In genomic region chr1:150632506-150632905, GRCm38 (mm10) we compare ENCODE assay signal across 14 mouse cellular contexts.
A peak's percentile ranks its signal among the peaks of the same experiment; 100 is the strongest.
DNase-seq lines count a peak whose midpoint lies in the region; ATAC-seq and TF ChIP-seq lines count a peak whose summit lies in the region.
"Had no signal": no experiment of that assay in that cellular context is flagged by ENCODE, and none has a peak within 500 bp of the region (broad histone marks: within the 10 kb centered on the region; RNA-seq: fewer than 3 reads in every experiment).

No protein-coding gene starts in this region.

- no peak for ATAC-seq in kidney, postnatal 0 days (replicated peaks; ENCODE audit: low FRiP score, low read depth)
- no peak for ATAC-seq in lung, postnatal 0 days
- ATAC-seq in common myeloid progenitor, adult 5-6 weeks (replicated peaks; ENCODE audit: low read depth, poor library complexity, severe bottlenecking) = 0 out of 2 replicates have a peak, but pooled peaks have one; percentile 32
- ATAC-seq: forebrain, embryonic 15.5 days had no signal

- H3K27me3 ChIP-seq in kidney, postnatal 0 days (ENCODE audit: insufficient read depth, low read length) = no peaks in the 10 kb centered on the region
- no peaks in the 10 kb centered on the region for H3K27me3 ChIP-seq in lung, postnatal 0 days (replicated peaks; ENCODE audit: insufficient read depth, low read length)
- H3K27me3 ChIP-seq: embryonic facial prominence, embryonic 15.5 days; forebrain, embryonic 15.5 days; midbrain, embryonic 12.5 days had no signal

- H3K9ac ChIP-seq in kidney, postnatal 0 days (ENCODE audit: low read depth, low read length) = no peak overlapping the region
- H3K9ac ChIP-seq in lung, postnatal 0 days (replicated peaks; ENCODE audit: low read depth) = no peak overlapping the region
- H3K9ac ChIP-seq: embryonic facial prominence, embryonic 15.5 days; forebrain, embryonic 15.5 days; midbrain, embryonic 12.5 days had no signal

- H3K27ac ChIP-seq in kidney, postnatal 0 days = no peak overlapping the region
- H3K27ac ChIP-seq in lung, postnatal 0 days (ENCODE audit: low read length) = no peak overlapping the region
- H3K27ac ChIP-seq: embryonic facial prominence, embryonic 15.5 days; forebrain, embryonic 15.5 days; midbrain, embryonic 12.5 days had no signal

- H3K4me1 ChIP-seq in kidney, postnatal 0 days (replicated peaks; ENCODE audit: insufficient read depth, low read length) = no peaks in the 10 kb centered on the region
- no peaks in the 10 kb centered on the region for H3K4me1 ChIP-seq in lung, postnatal 0 days (ENCODE audit: insufficient read depth, low read depth, low read length)
- H3K4me1 ChIP-seq: forebrain, embryonic 15.5 days; midbrain, embryonic 12.5 days had no signal

- 77% methylated on average over 4 of the region's 4 CpGs for WGBS in kidney, postnatal 0 days
- 70% methylated on average over 4 of the region's 4 CpGs for WGBS in lung, postnatal 0 days

- TF ChIP-seq CTCF in kidney, postnatal 0 days (IDR thresholded peaks at IDR 0.05; ENCODE audit: low read depth) = peak; percentile 50
- TF ChIP-seq CTCF in lung, postnatal 0 days (IDR thresholded peaks at IDR 0.05) = peak; percentile 54

- 0 out of 2 replicates have a peak, but pooled peaks cover 3% of the 10 kb centered on the region for H3K36me3 ChIP-seq in kidney, postnatal 0 days (ENCODE audit: insufficient read depth, low read length)
- no peaks in the 10 kb centered on the region for H3K36me3 ChIP-seq in lung, postnatal 0 days (ENCODE audit: insufficient read depth, low read length)
- H3K36me3 ChIP-seq: forebrain, embryonic 15.5 days; midbrain, embryonic 12.5 days had no signal

- TF ChIP-seq EP300 in lung, postnatal 0 days (IDR thresholded peaks at IDR 0.05) = no peak

- no peak overlapping the region for H3K4me3 ChIP-seq in kidney, postnatal 0 days (replicated peaks; ENCODE audit: low read depth, low read length)
- no peak overlapping the region for H3K4me3 ChIP-seq in lung, postnatal 0 days (ENCODE audit: low read depth, low read length)
- H3K4me3 ChIP-seq: embryonic facial prominence, embryonic 15.5 days; forebrain, embryonic 15.5 days; midbrain, embryonic 12.5 days had no signal

- H3K4me2 ChIP-seq in kidney, postnatal 0 days (ENCODE audit: low read length) = no peak overlapping the region
- H3K4me2 ChIP-seq in lung, postnatal 0 days (replicated peaks; ENCODE audit: low read depth, low read length) = no peak overlapping the region
- H3K4me2 ChIP-seq: embryonic facial prominence, embryonic 15.5 days; forebrain, embryonic 15.5 days; midbrain, embryonic 12.5 days had no signal

- DNase-seq in kidney, postnatal 0 days (ENCODE audit: low spot score) = no peak
- no peak for DNase-seq in kidney, adult 9 months
- DNase-seq in lung, postnatal 0 days (ENCODE audit: low spot score) = no peak
- DNase-seq in lung, adult 18-20 months = no peak
- DNase-seq in ES-CJ7 (ENCODE audit: low read depth, low spot score) = peak; percentile 63
- DNase-seq in frontal cortex, postnatal 10 days (ENCODE audit: low spot score in 2 of 2) = no peak
- DNase-seq in adrenal gland, postnatal 4 days (ENCODE audit: low spot score in 2 of 2) = no peak
- DNase-seq: adrenal gland, adult 2 months; cerebellum, postnatal 36 days; heart, postnatal 14 days had no signal

- H3K9me3 ChIP-seq in kidney, postnatal 0 days (replicated peaks; ENCODE audit: low read length) = no peaks in the 10 kb centered on the region
- no peaks in the 10 kb centered on the region for H3K9me3 ChIP-seq in lung, postnatal 0 days (ENCODE audit: low read length)
- H3K9me3 ChIP-seq: embryonic facial prominence, embryonic 15.5 days; forebrain, embryonic 15.5 days; midbrain, embryonic 12.5 days had no signal
